Mouse (Mus musculus) small intestine, adult 2 months (tissue): Measurements from ENCODE around the gene Nanog. TPM values are rescaled to one million over a fixed set of nuclear protein-coding genes. Genes with fewer than 3 reads are reported as not detected.
A peak's percentile ranks its signal among the peaks of the same experiment; 100 is the strongest.

Experiments used
- H3K27ac ChIP-seq: fragments of 200-500 bp; 2 replicates; pipeline ENCODE4 v1.5.1; 2012; ENCODE audit warnings: low read depth, low read length, control low read depth, inconsistent platforms; ENCODE audit not compliant: insufficient read depth
- H3K27me3 ChIP-seq: fragments of 200-500 bp; 2 replicates; pipeline ENCODE4 v1.6.1; 2012; ENCODE audit warnings: mild to moderate bottlenecking, moderate library complexity, low read length, inconsistent platforms; ENCODE audit not compliant: control insufficient read depth, insufficient read depth
- H3K36me3 ChIP-seq: fragments of 200-500 bp; 2 replicates; pipeline ENCODE4 v1.6.1; 2012; ENCODE audit warnings: mild to moderate bottlenecking, low read length, control low read depth, inconsistent platforms; ENCODE audit not compliant: control insufficient read depth, insufficient read depth
- H3K4me1 ChIP-seq: fragments of 200-500 bp; 2 replicates; pipeline ENCODE4 v1.6.1; 2012; ENCODE audit warnings: low read length, inconsistent platforms, mixed read lengths; ENCODE audit not compliant: control insufficient read depth, insufficient read depth, insufficient read length
- H3K4me3 ChIP-seq: fragments of 200-500 bp; 2 replicates; pipeline ENCODE4 v1.5.1; 2012; ENCODE audit warnings: low read depth, mild to moderate bottlenecking, control low read depth, inconsistent platforms, low read length, moderate library complexity
- CTCF ChIP-seq: fragments of 200-500 bp; IDR thresholded peaks from 2 replicates; pipeline ENCODE4 v1.5.1; 2012; ENCODE audit warnings: low read depth, mild to moderate bottlenecking, control low read depth, inconsistent platforms, low read length, moderate library complexity, mixed read lengths; ENCODE audit not compliant: insufficient replicate concordance, insufficient read length; ENCODE audit errors: extremely low read depth
- POLR2A ChIP-seq: fragments of 200-500 bp; IDR thresholded peaks from 2 replicates; pipeline ENCODE4 v1.6.1; 2012; ENCODE audit warnings: low read depth, mild to moderate bottlenecking, control low read depth, inconsistent platforms, low read length, moderate library complexity
- WGBS: fragments of 180-500 bp; shearing (Covaris S2); methylation state at CpG from one replicate; pipeline ENCODE4 v1.1.7; 2018; 5-methylcytosine and 5-hydroxymethylcytosine counted together
- polyA plus RNA-seq: library from polyadenylated mRNA; depleted of rRNA; stranded (reverse); fragments of >200 nt; gene quantifications from 2 replicates; pipeline ENCODE4 v1.2.3, GENCODE M21; 2012

Gene Nanog
- polyA plus RNA-seq, 1 experiment, result not detected

DNA sequence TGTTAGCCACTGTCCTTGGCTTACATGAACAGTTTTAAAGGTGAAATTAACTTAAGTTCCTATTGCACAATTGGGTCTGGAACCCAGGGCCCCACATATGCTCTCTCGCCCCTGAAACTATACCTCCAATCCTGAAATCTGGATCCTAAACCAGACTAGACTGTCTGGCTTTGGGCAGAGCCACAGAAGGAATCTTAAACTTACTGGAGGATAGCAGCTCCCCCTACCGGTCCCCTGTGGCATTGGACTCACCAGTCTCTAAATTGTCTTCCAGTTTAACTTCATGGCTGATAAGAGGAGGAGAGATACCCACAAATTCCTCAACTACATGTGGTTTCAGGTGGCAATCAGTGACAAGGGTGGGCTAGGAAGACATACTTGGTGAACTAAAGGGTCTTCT lies 12.7 kb downstream of the Nanog start:
- Histone ChIP-seq H3K4me3 (no peak overlapping the region), H3K4me1 (no peaks in the 10 kb centered on the region), H3K36me3 (no peaks in the 10 kb centered on the region), H3K27me3 (peaks cover 2% of the 10 kb centered on the region; the same call in 1 of the 2 replicates), H3K27ac (no peak overlapping the region)
- TF ChIP-seq CTCF (peak; percentile 50; the same call in 1 of the 2 replicates), POLR2A (no peak)
- 26% methylated on average over 2 of the region's 2 CpGs for WGBS

DNA sequence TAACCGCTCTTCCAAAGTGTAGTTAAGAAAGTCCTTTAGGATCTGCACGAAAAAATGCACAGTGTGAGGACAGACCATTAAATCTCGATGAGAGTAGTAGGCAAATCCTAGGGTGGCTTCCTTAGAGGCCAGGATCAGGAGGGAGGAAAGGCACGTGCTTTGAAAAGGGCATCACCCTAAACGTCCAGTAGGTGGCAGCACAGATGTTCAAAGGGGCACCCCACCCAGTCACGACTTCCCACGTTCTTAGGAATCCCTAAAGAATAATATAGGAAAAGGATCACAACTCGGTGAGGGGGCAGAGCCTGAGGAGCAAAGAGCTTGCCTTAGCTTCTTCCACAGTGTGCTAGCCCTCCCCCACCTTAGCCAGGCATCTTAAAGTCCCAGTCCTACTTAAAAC lies 32.7 kb downstream of the Nanog start:
- 9% methylated on average over 8 of the region's 8 CpGs for WGBS

DNA sequence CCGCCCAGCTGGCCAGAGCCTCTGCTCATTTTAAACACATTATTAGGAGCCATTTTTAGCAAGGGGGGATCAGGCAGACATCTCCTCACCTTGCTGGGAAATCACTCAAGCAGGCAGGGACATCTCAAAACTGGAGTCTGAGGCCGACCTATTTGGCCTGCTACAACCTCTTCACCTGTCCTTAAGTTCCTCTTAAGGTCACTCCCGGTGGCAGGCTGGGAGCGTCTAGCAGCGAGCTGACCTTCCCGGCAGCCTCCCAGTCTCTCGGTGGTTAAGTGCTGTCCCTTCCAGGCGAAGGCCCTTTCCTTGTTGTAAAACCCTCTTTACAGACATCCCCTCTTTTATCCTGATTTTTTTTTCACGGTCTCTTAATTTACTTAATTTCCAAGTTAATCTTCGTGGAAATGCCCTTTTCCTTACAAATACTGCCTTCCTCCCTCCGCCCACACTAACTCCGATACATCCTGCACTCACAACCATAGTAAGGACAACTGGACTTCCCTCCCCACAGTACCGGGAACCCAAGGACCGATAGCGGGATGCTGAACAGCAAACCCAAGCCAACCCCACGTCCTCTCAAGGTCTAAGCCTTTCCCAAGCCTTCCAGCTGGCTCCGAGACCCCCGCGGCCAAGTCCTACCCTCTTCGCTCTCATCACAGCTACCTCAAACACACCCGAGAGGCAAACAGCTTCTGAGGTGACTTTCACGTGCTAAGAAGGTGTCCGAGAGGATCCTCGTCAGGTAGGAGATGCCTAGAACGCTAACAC lies 34.4 kb downstream of the Nanog start:
- 14% methylated on average over 25 of the region's 25 CpGs for WGBS
- H3K4me3 ChIP-seq, result peak overlapping the region; percentile 61
- no peaks in the 10 kb centered on the region for H3K36me3 ChIP-seq
- TF ChIP-seq CTCF (no peak), POLR2A (no peak)
- H3K4me1 ChIP-seq, result no peaks in the 10 kb centered on the region
- H3K27me3 ChIP-seq, result no peaks in the 10 kb centered on the region
- H3K27ac ChIP-seq, result no peak overlapping the region; the same call in 1 of the 2 replicates

More for the DNA sequence above, 32.7 kb downstream of the Nanog start:
- no peak overlapping the region for H3K27ac ChIP-seq
- H3K36me3 ChIP-seq, result no peaks in the 10 kb centered on the region
- TF ChIP-seq CTCF, result peak; percentile 72; the same call in 1 of the 2 replicates
- no peak for TF ChIP-seq POLR2A
- H3K4me1 ChIP-seq, result no peaks in the 10 kb centered on the region
- no peak overlapping the region for H3K4me3 ChIP-seq
- no peaks in the 10 kb centered on the region for H3K27me3 ChIP-seq

DNA sequence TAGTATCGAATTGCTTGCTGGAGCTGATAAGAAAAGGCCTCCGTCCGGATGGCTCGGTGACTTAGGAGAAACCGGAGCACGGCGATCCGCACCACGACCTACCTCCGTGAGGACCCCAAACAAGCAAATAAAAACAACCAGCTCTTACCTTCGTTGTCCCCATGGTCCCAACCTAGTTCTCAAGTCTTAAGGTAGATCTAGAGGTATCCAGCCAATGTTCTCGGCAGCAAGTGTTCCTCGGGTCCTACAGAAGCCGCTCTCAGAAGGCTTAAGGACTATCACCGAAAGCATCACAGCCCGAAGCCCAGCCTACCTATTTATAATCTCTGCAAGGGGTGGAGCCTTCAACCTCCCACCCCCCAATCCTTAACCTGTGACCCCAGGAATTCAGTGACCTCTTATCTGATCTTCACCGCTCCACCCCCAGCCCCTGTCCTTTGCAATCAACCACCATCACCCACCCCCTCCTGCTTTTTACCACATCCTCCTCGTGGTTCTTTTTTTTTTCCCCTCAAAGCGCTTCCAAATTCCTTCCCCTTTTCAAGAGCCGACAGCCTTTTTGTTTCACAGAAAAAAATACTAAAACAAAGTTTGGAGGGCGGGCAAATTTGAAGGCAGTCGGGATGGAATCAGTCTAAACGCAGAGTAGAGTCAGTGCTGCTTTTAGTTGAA lies 35.1 kb downstream of the Nanog start:
- 6% methylated on average over 23 of the region's 23 CpGs for WGBS
- no peaks in the 10 kb centered on the region for H3K36me3 ChIP-seq

DNA sequence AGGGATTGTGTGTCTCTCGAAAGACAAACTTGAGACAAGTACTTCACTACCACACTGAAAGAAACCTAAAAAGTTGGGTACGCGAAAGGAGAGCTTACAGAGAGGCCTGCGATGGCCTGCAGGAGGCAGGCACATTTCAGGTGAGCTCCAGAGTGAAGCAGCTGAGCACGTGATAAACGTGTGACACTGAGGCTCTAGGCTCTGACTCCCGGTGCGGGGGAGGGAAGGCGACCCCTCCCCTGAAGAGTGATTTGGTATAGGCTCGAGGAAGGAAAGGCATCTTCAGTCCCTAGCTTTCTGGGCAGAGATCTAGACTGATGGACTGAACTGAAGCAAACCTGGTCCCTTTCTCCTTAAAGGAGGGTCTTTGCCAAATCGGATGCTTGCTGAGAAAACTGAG lies 36.1 kb downstream of the Nanog start:
- TF ChIP-seq POLR2A, result no peak
- no peak for TF ChIP-seq CTCF
- H3K27me3 ChIP-seq, result no peaks in the 10 kb centered on the region
- H3K27ac ChIP-seq, result no peak overlapping the region
- WGBS, result 49% methylated on average over 11 of the region's 11 CpGs
- H3K36me3 ChIP-seq, result no peaks in the 10 kb centered on the region
- no peak overlapping the region for H3K4me3 ChIP-seq
- H3K4me1 ChIP-seq, result no peaks in the 10 kb centered on the region

More for the DNA sequence above, 35.1 kb downstream of the Nanog start:
- H3K4me3 ChIP-seq, result peak overlapping the region; percentile 61
- no peak for TF ChIP-seq CTCF
- TF ChIP-seq POLR2A, result peak; percentile 25; the same call in 1 of the 2 replicates
- no peak overlapping the region; the same call in 1 of the 2 replicates for H3K27ac ChIP-seq
- H3K27me3 ChIP-seq, result no peaks in the 10 kb centered on the region
- no peaks in the 10 kb centered on the region for H3K4me1 ChIP-seq

DNA sequence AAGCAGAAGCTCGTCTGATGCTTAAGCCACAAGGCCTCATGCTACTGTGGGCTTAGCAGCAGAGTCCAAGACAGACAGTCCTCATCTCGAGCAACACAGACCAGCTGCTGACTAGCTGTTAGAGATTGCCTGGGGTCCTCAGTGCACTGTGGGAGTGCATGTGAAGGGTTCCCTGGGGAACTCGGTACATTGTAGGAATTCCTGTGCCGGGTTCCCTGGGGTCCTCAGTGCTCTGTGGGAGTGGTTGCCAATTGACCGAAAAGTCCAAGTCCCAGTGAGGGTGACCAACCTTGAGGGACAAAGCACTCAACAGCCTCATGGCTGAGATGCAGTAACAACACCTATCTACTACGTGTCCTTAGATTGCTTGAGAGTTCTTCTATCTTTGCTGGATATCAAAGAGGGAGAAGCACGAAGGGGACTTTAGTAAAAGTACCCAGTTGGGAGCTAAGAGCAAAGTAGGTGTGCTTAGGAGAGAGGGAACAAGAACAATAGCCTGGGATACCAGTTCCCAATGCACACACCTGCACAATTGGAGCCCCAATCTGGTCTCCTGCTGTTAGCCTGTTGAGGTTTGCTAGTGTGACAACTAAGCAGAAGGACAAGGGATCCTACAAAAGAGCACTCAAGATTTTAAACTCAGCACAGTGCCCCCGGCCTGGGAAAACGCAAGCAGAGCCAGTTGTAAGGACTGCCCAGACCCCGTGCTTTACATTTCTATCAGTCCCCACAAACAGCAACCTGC lies 37.4 kb downstream of the Nanog start:
- H3K27ac ChIP-seq, result no peak overlapping the region
- no peak overlapping the region for H3K4me3 ChIP-seq
- TF ChIP-seq POLR2A (no peak), CTCF (no peak)
- 76% methylated on average over 10 of the region's 10 CpGs for WGBS
- no peaks in the 10 kb centered on the region for H3K4me1 ChIP-seq
- H3K27me3 ChIP-seq, result no peaks in the 10 kb centered on the region
- H3K36me3 ChIP-seq, result no peaks in the 10 kb centered on the region

DNA sequence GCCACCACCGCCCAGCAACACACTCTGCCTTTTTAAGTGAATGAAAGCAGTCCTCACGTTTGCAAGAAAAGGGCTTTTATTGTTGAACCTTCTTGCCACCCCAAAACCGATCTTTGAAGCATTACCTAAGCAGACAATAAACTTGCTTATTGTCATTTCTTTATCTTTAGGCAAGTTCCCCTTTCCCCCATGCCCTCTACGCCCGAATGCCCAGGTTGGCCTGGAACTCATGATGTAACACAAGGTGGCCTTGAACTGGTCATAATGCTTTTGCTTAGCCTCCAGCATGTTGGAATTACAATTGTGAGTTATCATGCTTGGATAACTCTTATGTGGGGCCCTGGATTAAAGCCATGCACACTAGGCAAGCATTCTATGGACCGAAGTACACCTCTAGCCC lies 43.3 kb downstream of the Nanog start:
- no peak for TF ChIP-seq POLR2A
- TF ChIP-seq CTCF, result no peak
- H3K27ac ChIP-seq, result no peak overlapping the region
- no peaks in the 10 kb centered on the region for H3K4me1 ChIP-seq
- H3K4me3 ChIP-seq, result no peak overlapping the region
- H3K27me3 ChIP-seq, result no peaks in the 10 kb centered on the region
- H3K36me3 ChIP-seq, result no peaks in the 10 kb centered on the region
- 65% methylated on average over 6 of the region's 6 CpGs for WGBS
